Mouse (Mus musculus): ENCODE data around the gene Reep3.

Gene Reep3

GRCm38 (mm10) chr10:67096621-67097436, at the start of gene Reep3:
Reep3 (minus strand) TSS chr10:67096945.
- peak; percentile 73 for DNase-seq (ENCODE audit: low read depth, low spot score)
- no peaks in the 10 kb centered on the region for H3K27me3 ChIP-seq (ENCODE audit: control insufficient read depth, insufficient read depth, low read length, poor library complexity, severe bottlenecking)
- no peaks in the 10 kb centered on the region for H3K36me3 ChIP-seq (ENCODE audit: control insufficient read depth, insufficient read depth, low read length, poor library complexity, severe bottlenecking)

- DNase-seq (ENCODE audit: low read depth, low spot score): no peak
- Histone ChIP-seq H3K36me3 (ENCODE audit: control insufficient read depth, insufficient read depth, low read length, poor library complexity, severe bottlenecking) (no peaks in the 10 kb centered on the region), H3K27me3 (ENCODE audit: control insufficient read depth, insufficient read depth, low read length, poor library complexity, severe bottlenecking) (no peaks in the 10 kb centered on the region)
Measured at GRCm38 (mm10) chr10:67145623-67146022, 48.9 kb upstream of the Reep3 start.

GRCm38 (mm10) chr10:67144269-67144668, 47.5 kb upstream of the Reep3 start:
- Histone ChIP-seq H3K27me3 (ENCODE audit: control insufficient read depth, insufficient read depth, low read length, poor library complexity, severe bottlenecking) (no peaks in the 10 kb centered on the region), H3K36me3 (ENCODE audit: control insufficient read depth, insufficient read depth, low read length, poor library complexity, severe bottlenecking) (no peaks in the 10 kb centered on the region)
- DNase-seq (ENCODE audit: low read depth, low spot score): no peak

- Histone ChIP-seq H3K27me3 (ENCODE audit: control insufficient read depth, insufficient read depth, low read length, poor library complexity, severe bottlenecking) (no peaks in the 10 kb centered on the region), H3K36me3 (ENCODE audit: control insufficient read depth, insufficient read depth, low read length, poor library complexity, severe bottlenecking) (no peaks in the 10 kb centered on the region)
- DNase-seq (ENCODE audit: low read depth, low spot score): no peak
Measured at GRCm38 (mm10) chr10:67143661-67144060, 46.9 kb upstream of the Reep3 start.

GRCm38 (mm10) chr10:67137437-67137836, 40.7 kb upstream of the Reep3 start:
- no peaks in the 10 kb centered on the region for H3K27me3 ChIP-seq (ENCODE audit: control insufficient read depth, insufficient read depth, low read length, poor library complexity, severe bottlenecking)
- no peaks in the 10 kb centered on the region for H3K36me3 ChIP-seq (ENCODE audit: control insufficient read depth, insufficient read depth, low read length, poor library complexity, severe bottlenecking)
- DNase-seq (ENCODE audit: low read depth, low spot score): peak; percentile 51

GRCm38 (mm10) chr10:67134322-67134721, 37.6 kb upstream of the Reep3 start:
- H3K36me3 ChIP-seq (ENCODE audit: control insufficient read depth, insufficient read depth, low read length, poor library complexity, severe bottlenecking): no peaks in the 10 kb centered on the region
- DNase-seq (ENCODE audit: low read depth, low spot score): no peak
- no peaks in the 10 kb centered on the region for H3K27me3 ChIP-seq (ENCODE audit: control insufficient read depth, insufficient read depth, low read length, poor library complexity, severe bottlenecking)

GRCm38 (mm10) chr10:67131709-67132108, 35.0 kb upstream of the Reep3 start:
- H3K36me3 ChIP-seq (ENCODE audit: control insufficient read depth, insufficient read depth, low read length, poor library complexity, severe bottlenecking): no peaks in the 10 kb centered on the region
- no peaks in the 10 kb centered on the region for H3K27me3 ChIP-seq (ENCODE audit: control insufficient read depth, insufficient read depth, low read length, poor library complexity, severe bottlenecking)
- DNase-seq (ENCODE audit: low read depth, low spot score): no peak

- Histone ChIP-seq H3K36me3 (ENCODE audit: control insufficient read depth, insufficient read depth, low read length, poor library complexity, severe bottlenecking) (no peaks in the 10 kb centered on the region), H3K27me3 (ENCODE audit: control insufficient read depth, insufficient read depth, low read length, poor library complexity, severe bottlenecking) (no peaks in the 10 kb centered on the region)
- DNase-seq (ENCODE audit: low read depth, low spot score): no peak
Measured at GRCm38 (mm10) chr10:67129531-67129930, 32.8 kb upstream of the Reep3 start.

- Histone ChIP-seq H3K27me3 (ENCODE audit: control insufficient read depth, insufficient read depth, low read length, poor library complexity, severe bottlenecking) (no peaks in the 10 kb centered on the region), H3K36me3 (ENCODE audit: control insufficient read depth, insufficient read depth, low read length, poor library complexity, severe bottlenecking) (no peaks in the 10 kb centered on the region)
- peak; percentile 68 for DNase-seq (ENCODE audit: low read depth, low spot score)
Measured at GRCm38 (mm10) chr10:67126859-67127758, 30.4 kb upstream of the Reep3 start.

- peak; percentile 26 for DNase-seq (ENCODE audit: low read depth, low spot score)
- Histone ChIP-seq H3K36me3 (ENCODE audit: control insufficient read depth, insufficient read depth, low read length, poor library complexity, severe bottlenecking) (no peaks in the 10 kb centered on the region), H3K27me3 (ENCODE audit: control insufficient read depth, insufficient read depth, low read length, poor library complexity, severe bottlenecking) (no peaks in the 10 kb centered on the region)
Measured at GRCm38 (mm10) chr10:67126061-67126858, 29.5 kb upstream of the Reep3 start.

- Histone ChIP-seq H3K36me3 (ENCODE audit: control insufficient read depth, insufficient read depth, low read length, poor library complexity, severe bottlenecking) (no peaks in the 10 kb centered on the region), H3K27me3 (ENCODE audit: control insufficient read depth, insufficient read depth, low read length, poor library complexity, severe bottlenecking) (no peaks in the 10 kb centered on the region)
- no peak for DNase-seq (ENCODE audit: low read depth, low spot score)
Measured at GRCm38 (mm10) chr10:67124156-67124555, 27.4 kb upstream of the Reep3 start.

- H3K36me3 ChIP-seq (ENCODE audit: control insufficient read depth, insufficient read depth, low read length, poor library complexity, severe bottlenecking): no peaks in the 10 kb centered on the region
- no peaks in the 10 kb centered on the region for H3K27me3 ChIP-seq (ENCODE audit: control insufficient read depth, insufficient read depth, low read length, poor library complexity, severe bottlenecking)
- DNase-seq (ENCODE audit: low read depth, low spot score): no peak
Measured at GRCm38 (mm10) chr10:67123756-67124155, 27.0 kb upstream of the Reep3 start.

GRCm38 (mm10) chr10:67120640-67121039, 23.9 kb upstream of the Reep3 start:
- Histone ChIP-seq H3K36me3 (ENCODE audit: control insufficient read depth, insufficient read depth, low read length, poor library complexity, severe bottlenecking) (no peaks in the 10 kb centered on the region), H3K27me3 (ENCODE audit: control insufficient read depth, insufficient read depth, low read length, poor library complexity, severe bottlenecking) (no peaks in the 10 kb centered on the region)
- DNase-seq (ENCODE audit: low read depth, low spot score): no peak

- no peaks in the 10 kb centered on the region for H3K27me3 ChIP-seq (ENCODE audit: control insufficient read depth, insufficient read depth, low read length, poor library complexity, severe bottlenecking)
- DNase-seq (ENCODE audit: low read depth, low spot score): no peak
Measured at GRCm38 (mm10) chr10:67120180-67120579, 23.4 kb upstream of the Reep3 start.

More at GRCm38 (mm10) chr10:67120180-67120579, 23.4 kb upstream of the Reep3 start:
- H3K36me3 ChIP-seq (ENCODE audit: control insufficient read depth, insufficient read depth, low read length, poor library complexity, severe bottlenecking): no peaks in the 10 kb centered on the region

Data from splenic B cell, adult 2 months (primary cell).